Mouse (Mus musculus) liver, postnatal 0 days (tissue): ENCODE measurements around the gene Svep1.

ENCODE experiments used
- CTCF ChIP-seq: sonication (generic); IDR thresholded peaks from 2 replicates; pipeline ENCODE4 v1.5.1; 2016; ENCODE audit warnings: antibody characterized with exemption, low read depth
- EP300 ChIP-seq: IDR thresholded peaks from 2 replicates; pipeline ENCODE4 v1.6.1; 2016; ENCODE audit warnings: antibody characterized with exemption, low read depth, mild to moderate bottlenecking

GRCm38 (mm10) chr4:58108364-58108763 is 98.3 kb downstream of the Svep1 start:
- TF ChIP-seq CTCF (no peak), EP300 (no peak)
